15 mouse cellular contexts compared by ENCODE assay signal in genomic region chr15:80316966-80317634, GRCm38 (mm10). TPM values are rescaled to one million over a fixed set of nuclear protein-coding genes. Genes with fewer than 3 reads are reported as not detected.
DNase-seq lines count a peak whose midpoint lies in the region; ATAC-seq and TF ChIP-seq lines count a peak whose summit lies in the region.
"Had no signal": no experiment of that assay in that cellular context is flagged by ENCODE, and none has a peak within 500 bp of the region (broad histone marks: within the 10 kb centered on the region; RNA-seq: fewer than 3 reads in every experiment).

No protein-coding gene starts in this region.

- no peaks in the 10 kb centered on the region for H3K36me3 ChIP-seq in heart, embryonic 11.5 days (ENCODE audit: control insufficient read depth, insufficient read depth, low read length)
- H3K36me3 ChIP-seq in lung, postnatal 0 days (ENCODE audit: insufficient read depth, low read length) = no peaks in the 10 kb centered on the region
- H3K36me3 ChIP-seq: kidney, embryonic 15.5 days; limb, embryonic 13.5 days; midbrain, embryonic 12.5 days had no signal

- 70% methylated on average over 6 of the region's 6 CpGs for WGBS in heart, embryonic 11.5 days (ENCODE audit: insufficient replicate concordance)
- WGBS in lung, postnatal 0 days = 82% methylated on average over 6 of the region's 6 CpGs

- H3K9ac ChIP-seq in heart, embryonic 11.5 days (ENCODE audit: low read depth, low read length) = no peak overlapping the region
- H3K9ac ChIP-seq in lung, postnatal 0 days (replicated peaks; ENCODE audit: low read depth) = no peak overlapping the region
- H3K9ac ChIP-seq: hindbrain, embryonic 14.5 days; kidney, embryonic 15.5 days; limb, embryonic 13.5 days; midbrain, embryonic 12.5 days had no signal

- no peak overlapping the region for H3K4me2 ChIP-seq in heart, embryonic 11.5 days
- H3K4me2 ChIP-seq in lung, postnatal 0 days (replicated peaks; ENCODE audit: low read depth, low read length) = no peak overlapping the region
- H3K4me2 ChIP-seq: hindbrain, embryonic 14.5 days; kidney, embryonic 15.5 days; limb, embryonic 13.5 days; midbrain, embryonic 12.5 days had no signal

- peaks cover 4% of the 10 kb centered on the region; the same call in 1 of the 2 replicates for H3K27me3 ChIP-seq in heart, embryonic 11.5 days (ENCODE audit: control insufficient read depth, insufficient read depth, low read length)
- H3K27me3 ChIP-seq in lung, postnatal 0 days (replicated peaks; ENCODE audit: insufficient read depth, low read length) = no peaks in the 10 kb centered on the region
- H3K27me3 ChIP-seq: kidney, embryonic 15.5 days; limb, embryonic 13.5 days; midbrain, embryonic 12.5 days had no signal

- H3K4me3 ChIP-seq in heart, embryonic 11.5 days (ENCODE audit: low read depth, low read length) = no peak overlapping the region
- no peak overlapping the region for H3K4me3 ChIP-seq in lung, postnatal 0 days (ENCODE audit: low read depth, low read length)
- H3K4me3 ChIP-seq: kidney, embryonic 15.5 days; limb, embryonic 13.5 days; midbrain, embryonic 12.5 days had no signal

- no peaks in the 10 kb centered on the region for H3K4me1 ChIP-seq in heart, embryonic 11.5 days (ENCODE audit: control insufficient read depth, insufficient read depth, low read length)
- H3K4me1 ChIP-seq in lung, postnatal 0 days (ENCODE audit: insufficient read depth, low read depth, low read length) = no peaks in the 10 kb centered on the region

- no peak for TF ChIP-seq EP300 in lung, postnatal 0 days (IDR thresholded peaks at IDR 0.05)

- H3K9me3 ChIP-seq in heart, embryonic 11.5 days (replicated peaks; ENCODE audit: control insufficient read depth, low read length) = no peaks in the 10 kb centered on the region
- H3K9me3 ChIP-seq in lung, postnatal 0 days (ENCODE audit: low read length) = no peaks in the 10 kb centered on the region
- H3K9me3 ChIP-seq: kidney, embryonic 15.5 days; limb, embryonic 13.5 days; midbrain, embryonic 12.5 days had no signal

- no peak for ATAC-seq in heart, embryonic 11.5 days (replicated peaks; ENCODE audit: insufficient number of reproducible peaks, low FRiP score, low TSS enrichment)
- peak; percentile 72 for ATAC-seq in cerebellum, adult (ENCODE audit: insufficient number of reproducible peaks, low FRiP score, low TSS enrichment)
- ATAC-seq in lung, postnatal 0 days = no peak
- ATAC-seq: Patski had no signal

- no peak overlapping the region for H3K27ac ChIP-seq in heart, embryonic 11.5 days (ENCODE audit: low read depth, low read length)
- no peak overlapping the region for H3K27ac ChIP-seq in lung, postnatal 0 days (ENCODE audit: low read length)
- H3K27ac ChIP-seq: hindbrain, embryonic 14.5 days; kidney, embryonic 15.5 days; limb, embryonic 13.5 days; midbrain, embryonic 12.5 days had no signal

- DNase-seq in heart, adult 11 months = peak; percentile 95
- peak; percentile 73 for DNase-seq in Muller cell, postnatal 12 days (ENCODE audit: inconsistent ontology term)
- peak; percentile 28 to 61 for DNase-seq in cerebellum, postnatal 4 days (ENCODE audit: low spot score in 2 of 2)
- DNase-seq in lung, postnatal 0 days (ENCODE audit: low spot score) = no peak
- DNase-seq in urinary bladder, postnatal 10 days (ENCODE audit: low spot score) = no peak
- DNase-seq in kidney, adult 11 months = no peak
- DNase-seq: gastrocnemius, postnatal 36 days; thymus, adult 2 months had no signal

- TF ChIP-seq CTCF in lung, postnatal 0 days (IDR thresholded peaks at IDR 0.05) = no peak

RNA-seq across cellular contexts. Expression of gene Cacna1i, which starts 30.1 kb away (rescaled TPM):
- polyA plus RNA-seq in heart, embryonic 11.5 days (2014; fragmentation: Nextera tagmentation; extraction: Ambion mirVana) = 0.01 TPM in 1 of 2 replicates, not detected in the other
- polyA plus RNA-seq in lung, postnatal 0 days (2015; fragmentation: Nextera tagmentation; extraction: Ambion mirVana) = not detected in 2 replicates

RNA-seq across cellular contexts. Expression of gene Rps19bp1, which starts 53.0 kb away (rescaled TPM):
- polyA plus RNA-seq in heart, embryonic 11.5 days (2014; fragmentation: Nextera tagmentation; extraction: Ambion mirVana) = 48.1 and 53.8 TPM in 2 replicates
- polyA plus RNA-seq in lung, postnatal 0 days (2015; fragmentation: Nextera tagmentation; extraction: Ambion mirVana) = 34.7 and 36.1 TPM in 2 replicates

Comparison
In these comparisons a context has a peak if more than half of its experiments do, and no peak if none do; other contexts are left out.
1. DNase-seq: peak in heart, adult 11 months (single experiment), Muller cell, postnatal 12 days (single experiment) and cerebellum, postnatal 4 days (2 of 2); none in lung, postnatal 0 days (single experiment), urinary bladder, postnatal 10 days (single experiment) and kidney, adult 11 months (single experiment).